Mouse (Mus musculus) layer of hippocampus, adult 9-10 months (tissue): ENCODE data around the gene Tgfb1i1.

Experiments used
- DNase-seq: peaks from one replicate; pipeline ENCODE4 v3.0.0; 2022; ENCODE audit warnings: low spot score

Tgfb1i1 gene

GRCm38 (mm10) chr7:128246496-128247391, at the start of gene Tgfb1i1:
Gene Tgfb1i1 (plus strand): TSS chr7:128246812.
- no peak for DNase-seq

- no peak for DNase-seq
These were observed 45.0 kb upstream of the Tgfb1i1 start for GRCm38 (mm10) chr7:128201607-128202006.

GRCm38 (mm10) chr7:128203071-128203470, 43.5 kb upstream of the Tgfb1i1 start:
- no peak for DNase-seq

GRCm38 (mm10) chr7:128204179-128204578, 42.4 kb upstream of the Tgfb1i1 start:
- DNase-seq = no peak

GRCm38 (mm10) chr7:128205695-128206094, 40.9 kb upstream of the Tgfb1i1 start:
- DNase-seq = no peak

- DNase-seq = no peak
These were observed 40.5 kb upstream of the Tgfb1i1 start, which contains the start of gene Cox6a2 for GRCm38 (mm10) chr7:128206152-128206551. Gene Cox6a2 (minus strand): TSS chr7:128206387.

GRCm38 (mm10) chr7:128208187-128208586, 38.4 kb upstream of the Tgfb1i1 start:
- no peak for DNase-seq

- no peak for DNase-seq
These were observed 36.8 kb upstream of the Tgfb1i1 start for GRCm38 (mm10) chr7:128209826-128210225.

- DNase-seq = no peak
These were observed 26.7 kb upstream of the Tgfb1i1 start for GRCm38 (mm10) chr7:128219952-128220351.

- no peak for DNase-seq
These were observed 25.7 kb upstream of the Tgfb1i1 start for GRCm38 (mm10) chr7:128220936-128221335.

- DNase-seq = no peak
These were observed 14.9 kb upstream of the Tgfb1i1 start for GRCm38 (mm10) chr7:128231741-128232140.

GRCm38 (mm10) chr7:128234796-128235195, 11.8 kb upstream of the Tgfb1i1 start:
- no peak for DNase-seq

- no peak for DNase-seq
These were observed 11.1 kb upstream of the Tgfb1i1 start for GRCm38 (mm10) chr7:128235481-128235880.

GRCm38 (mm10) chr7:128236426-128236825, 10.2 kb upstream of the Tgfb1i1 start:
- no peak for DNase-seq

- peak; percentile 67 for DNase-seq
These were observed 9.6 kb upstream of the Tgfb1i1 start, which contains the start of gene Armc5 for GRCm38 (mm10) chr7:128236856-128237592. Gene Armc5 (plus strand): TSS chr7:128237342.

GRCm38 (mm10) chr7:128237593-128237926, 9.1 kb upstream of the Tgfb1i1 start:
- DNase-seq = no peak

GRCm38 (mm10) chr7:128237927-128238778, 8.5 kb upstream of the Tgfb1i1 start, which contains the start of gene 9130023H24Rik:
Gene 9130023H24Rik (minus strand): TSS chr7:128238031.
- peak; percentile 93 for DNase-seq

GRCm38 (mm10) chr7:128238991-128239390, 7.6 kb upstream of the Tgfb1i1 start:
- DNase-seq = no peak

GRCm38 (mm10) chr7:128240131-128240784, 6.4 kb upstream of the Tgfb1i1 start:
- no peak for DNase-seq

- no peak for DNase-seq
These were observed 4.3 kb upstream of the Tgfb1i1 start for GRCm38 (mm10) chr7:128242331-128242730.

- no peak for DNase-seq
These were observed 2.7 kb upstream of the Tgfb1i1 start for GRCm38 (mm10) chr7:128243921-128244320.
